ENCODE assay signal across 8 mouse cellular contexts in the genomic region with DNA sequence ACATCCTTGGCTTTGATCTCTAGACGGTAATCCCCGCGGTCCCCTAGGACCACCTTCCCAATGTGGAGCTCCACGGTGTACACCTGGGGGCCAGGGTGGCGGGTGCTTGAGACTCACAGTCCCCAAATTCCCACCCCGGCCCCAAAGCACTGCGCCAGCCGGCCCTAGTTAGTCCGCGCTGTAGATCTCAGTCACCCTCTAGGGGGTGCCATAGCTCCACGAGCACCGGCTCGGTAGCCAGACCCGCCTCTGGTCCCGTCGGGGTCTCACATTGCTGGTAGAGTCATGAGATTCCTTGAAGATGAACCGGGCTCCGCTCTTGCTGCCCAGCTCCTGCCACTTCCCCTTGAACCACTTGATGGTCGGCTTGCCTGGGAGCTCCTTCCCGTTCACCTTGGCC. TPM values are rescaled to one million over a fixed set of nuclear protein-coding genes. Genes with fewer than 3 reads are reported as not detected.
DNase-seq lines count a peak whose midpoint lies in the region; ATAC-seq and TF ChIP-seq lines count a peak whose summit lies in the region.

No protein-coding gene starts in this region.

- no peaks in the 10 kb centered on the region for H3K36me3 ChIP-seq in liver, postnatal 0 days (replicated peaks; ENCODE audit: insufficient read depth, low read length)
- H3K36me3 ChIP-seq in neural tube, embryonic 12.5 days, result no peaks in the 10 kb centered on the region

- 0 out of 2 replicates have a peak overlapping the region, but pooled peaks have one; percentile 18 for H3K4me2 ChIP-seq in liver, postnatal 0 days (ENCODE audit: low read depth, low read length)
- H3K4me2 ChIP-seq in neural tube, embryonic 12.5 days (replicated peaks), result peak overlapping the region; percentile 38

- ATAC-seq in liver, postnatal 0 days, result peak; percentile 29; the same call in 1 of the 2 replicates
- peak; percentile 73; the same call in 1 of the 2 replicates for ATAC-seq in neural tube, embryonic 12.5 days (ENCODE audit: low FRiP score, low read depth)

- no peaks in the 10 kb centered on the region for H3K9me3 ChIP-seq in liver, postnatal 0 days (ENCODE audit: low read length)
- no peaks in the 10 kb centered on the region for H3K9me3 ChIP-seq in neural tube, embryonic 12.5 days

- H3K4me1 ChIP-seq in liver, postnatal 0 days (ENCODE audit: insufficient read depth), result 0 out of 2 replicates have a peak, but pooled peaks cover 5% of the 10 kb centered on the region
- peaks cover 8% of the 10 kb centered on the region; the same call in 1 of the 2 replicates for H3K4me1 ChIP-seq in neural tube, embryonic 12.5 days

- H3K27me3 ChIP-seq in liver, postnatal 0 days (ENCODE audit: insufficient read depth, low read length), result peaks cover 37% of the 10 kb centered on the region
- H3K27me3 ChIP-seq in neural tube, embryonic 12.5 days (replicated peaks), result peaks cover 54% of the 10 kb centered on the region

- peak; percentile 63 to 74 for DNase-seq in spleen, adult 18-20 months
- no peak for DNase-seq in spleen, adult 12 weeks (ENCODE audit: low spot score)
- DNase-seq in cerebellum, postnatal 10 days, result peak; percentile 88 to 90
- peak; percentile 66 for DNase-seq in gastrocnemius, postnatal 10 days
- peak; percentile 39 for DNase-seq in kidney, adult 11 months
- peak; percentile 69 for DNase-seq in liver, postnatal 0 days
- peak; percentile 12 for DNase-seq in yolk sac, embryonic 10.5 days (ENCODE audit: low spot score)

- H3K9ac ChIP-seq in liver, postnatal 0 days (replicated peaks), result no peak overlapping the region
- peak overlapping the region; percentile 17; the same call in 1 of the 2 replicates for H3K9ac ChIP-seq in neural tube, embryonic 12.5 days

- peak; percentile 77 for TF ChIP-seq CTCF in liver, postnatal 0 days (IDR thresholded peaks at IDR 0.05; ENCODE audit: low read depth)

- no peak for TF ChIP-seq EP300 in liver, postnatal 0 days (IDR thresholded peaks at IDR 0.05; ENCODE audit: low read depth)

- no peak overlapping the region for H3K4me3 ChIP-seq in liver, postnatal 0 days (ENCODE audit: low read depth, low read length)
- H3K4me3 ChIP-seq in neural tube, embryonic 12.5 days, result no peak overlapping the region

- no peak overlapping the region for H3K27ac ChIP-seq in liver, postnatal 0 days (ENCODE audit: low read depth)
- no peak overlapping the region for H3K27ac ChIP-seq in neural tube, embryonic 12.5 days

- WGBS in liver, postnatal 0 days (ENCODE audit: insufficient replicate concordance), result 3% methylated on average over 20 of the region's 20 CpGs
- whole genome bisulfite sequencing in neural tube, embryonic 12.5 days, result 2% methylated on average over 20 of the region's 20 CpGs

RNA-seq across cellular contexts. Expression of a gene that starts 2.7 kb away (rescaled TPM):
- 1,000 to 10,000 TPM; 2,219 to 2,666 TPM for total RNA-seq in gastrocnemius, postnatal 10 days (2021)
- polyA plus RNA-seq in liver, postnatal 0 days (2015; fragmentation: Nextera tagmentation; extraction: Ambion mirVana), result 0.35 and 2.7 TPM in 2 replicates
- 0.11 and 0.14 TPM in 2 replicates for polyA plus RNA-seq in neural tube, embryonic 12.5 days (2016; fragmentation: Nextera tagmentation; extraction: Ambion mirVana)

RNA-seq across cellular contexts. Expression of a gene that starts 10.2 kb away (rescaled TPM):
- total RNA-seq in gastrocnemius, postnatal 10 days (2021), result 1 to 10 TPM in 1 of 2 experiments, not detected in 1; 1.2 TPM
- 9.5 and 10.1 TPM in 2 replicates for polyA plus RNA-seq in liver, postnatal 0 days (2015; fragmentation: Nextera tagmentation; extraction: Ambion mirVana)
- 0.11 TPM in 1 of 2 replicates, not detected in the other for polyA plus RNA-seq in neural tube, embryonic 12.5 days (2016; fragmentation: Nextera tagmentation; extraction: Ambion mirVana)

RNA-seq across cellular contexts. Expression of a gene that starts 25.3 kb away (rescaled TPM):
- 1 to 10 TPM; 4.3 to 5.7 TPM for total RNA-seq in gastrocnemius, postnatal 10 days (2021)
- polyA plus RNA-seq in liver, postnatal 0 days (2015; fragmentation: Nextera tagmentation; extraction: Ambion mirVana), result 3.3 and 4.1 TPM in 2 replicates
- 26.3 and 28.1 TPM in 2 replicates for polyA plus RNA-seq in neural tube, embryonic 12.5 days (2016; fragmentation: Nextera tagmentation; extraction: Ambion mirVana)

RNA-seq across cellular contexts. Expression of a gene that starts 25.4 kb away (rescaled TPM):
- 10 to 100 TPM; 50.8 to 52.6 TPM for total RNA-seq in gastrocnemius, postnatal 10 days (2021)
- polyA plus RNA-seq in liver, postnatal 0 days (2015; fragmentation: Nextera tagmentation; extraction: Ambion mirVana), result 32.4 and 35.9 TPM in 2 replicates
- polyA plus RNA-seq in neural tube, embryonic 12.5 days (2016; fragmentation: Nextera tagmentation; extraction: Ambion mirVana), result 135 and 136 TPM in 2 replicates

RNA-seq across cellular contexts. Expression of a gene that starts 26.9 kb away (rescaled TPM):
- 10 to 100 TPM in 1 of 2 experiments, 1 to 10 TPM in 1; 8.1 to 14.7 TPM for total RNA-seq in gastrocnemius, postnatal 10 days (2021)
- 18.9 and 25.1 TPM in 2 replicates for polyA plus RNA-seq in liver, postnatal 0 days (2015; fragmentation: Nextera tagmentation; extraction: Ambion mirVana)
- polyA plus RNA-seq in neural tube, embryonic 12.5 days (2016; fragmentation: Nextera tagmentation; extraction: Ambion mirVana), result 65.2 and 66.4 TPM in 2 replicates
